Mouse (Mus musculus) NIH3T3 (cell line): ENCODE data around the gene Pde8b.
A peak's percentile ranks its signal among the peaks of the same experiment; 100 is the strongest.

Source experiments
- DNase-seq: peaks from one replicate; pipeline ENCODE4 v3.0.0-alpha.2; 2012; ENCODE audit warnings: low read depth

Pde8b gene

GRCm38 (mm10) chr13:95030828-95031227 is 219.3 kb downstream of the Pde8b start:
- no peak for DNase-seq

- DNase-seq: no peak
These were observed 229.9 kb downstream of the Pde8b start for GRCm38 (mm10) chr13:95020216-95020615.

GRCm38 (mm10) chr13:95019345-95019744 is 230.8 kb downstream of the Pde8b start:
- no peak for DNase-seq

- peak; percentile 88 for DNase-seq
These were observed 232.2 kb downstream of the Pde8b start for GRCm38 (mm10) chr13:95017916-95018315.

- DNase-seq: no peak
These were observed 232.9 kb downstream of the Pde8b start for GRCm38 (mm10) chr13:95017278-95017677.

- no peak for DNase-seq
These were observed 238.4 kb downstream of the Pde8b start for GRCm38 (mm10) chr13:95011546-95012257.

GRCm38 (mm10) chr13:95009261-95009660 is 240.9 kb downstream of the Pde8b start:
- no peak for DNase-seq

GRCm38 (mm10) chr13:95007281-95007680 is 242.9 kb downstream of the Pde8b start:
- DNase-seq: no peak

- no peak for DNase-seq
These were observed 259.6 kb downstream of the Pde8b start for GRCm38 (mm10) chr13:94990516-94990915.

GRCm38 (mm10) chr13:94979081-94979480 is 271.1 kb downstream of the Pde8b start:
- DNase-seq: no peak

- DNase-seq: peak; percentile 97
These were observed 273.6 kb downstream of the Pde8b start, which contains the start of gene Wdr41 for GRCm38 (mm10) chr13:94976219-94977186. Gene Wdr41, plus strand, starts transcription at chr13:94976344.

- no peak for DNase-seq
These were observed 274.3 kb downstream of the Pde8b start for GRCm38 (mm10) chr13:94975828-94976218.
